Mouse (Mus musculus) spleen, postnatal 4 days (tissue): ENCODE results near the gene Pqlc3.

Experiments
- DNase-seq, 2 experiments: peaks; one replicate each; pipeline ENCODE4 v3.0.0; 2022; ENCODE audit warnings: low spot score in 2 of 2

The Pqlc3 gene

DNA sequence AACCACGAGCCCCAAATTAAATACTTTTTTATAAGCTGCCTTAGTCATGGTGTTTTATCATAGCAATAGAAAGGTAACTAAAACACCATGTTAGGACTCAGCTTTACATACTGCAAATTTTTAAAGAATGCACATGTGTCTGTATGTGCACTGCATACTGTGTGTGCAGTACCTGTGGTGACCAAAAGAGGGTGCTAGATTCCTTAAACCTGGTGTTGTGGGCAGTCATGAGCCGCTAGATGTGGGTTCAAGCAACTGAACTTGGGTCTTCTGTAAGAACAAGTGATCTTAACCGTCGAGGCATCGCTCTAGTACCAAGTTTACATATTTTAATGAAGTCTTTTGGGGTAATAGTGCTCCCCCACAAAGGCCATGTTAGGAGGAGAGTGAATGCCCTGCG is 9.3 kb upstream of the Pqlc3 start:
- DNase-seq: no peak

DNA sequence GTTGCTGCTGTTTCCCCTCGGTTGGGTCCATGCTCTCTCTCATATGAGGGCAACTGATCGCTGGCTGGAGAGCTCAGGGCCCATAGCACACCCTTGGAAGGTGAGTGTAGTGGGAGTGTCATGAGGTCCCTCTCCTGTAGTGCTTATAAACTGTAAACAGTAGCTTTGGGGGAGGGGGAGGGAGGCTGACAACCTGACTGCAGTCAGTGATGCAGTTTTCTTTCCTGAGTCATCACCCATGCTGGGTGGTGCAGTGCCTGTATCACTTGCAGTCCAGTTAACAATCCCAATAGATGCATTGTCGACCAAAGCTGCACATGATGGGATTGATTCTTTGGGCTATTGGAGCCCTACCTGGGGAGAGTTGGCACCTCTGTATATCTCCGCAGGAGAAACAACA is 1.0 kb upstream of the Pqlc3 start:
- no peak for DNase-seq

DNA sequence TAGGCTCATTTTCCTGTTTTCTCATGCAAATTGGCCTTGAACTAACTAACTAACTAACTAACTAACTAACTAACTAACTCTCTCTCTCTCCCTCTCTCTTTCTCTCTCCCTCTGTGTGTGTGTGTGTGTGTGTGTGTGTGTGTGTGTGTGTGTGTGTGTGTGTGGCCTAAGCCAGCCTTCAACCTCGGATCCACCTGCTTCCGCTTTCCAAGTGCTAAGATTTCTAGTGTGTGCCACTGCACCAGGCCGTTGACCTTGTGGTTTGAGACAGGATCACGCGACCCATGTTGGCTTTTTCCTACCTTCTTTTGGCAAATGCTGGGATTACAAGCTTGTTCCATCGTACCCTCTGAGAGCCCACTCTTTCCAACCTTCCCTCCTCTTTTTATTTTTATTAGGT is 420 bp upstream of the Pqlc3 start:
- DNase-seq: no peak

- DNase-seq: no peak
Observed at GRCm38 (mm10) chr12:16999146-16999545, 1.1 kb downstream of the Pqlc3 start.

GRCm38 (mm10) chr12:16996886-16997462 is 3.2 kb downstream of the Pqlc3 start:
- no peak for DNase-seq

GRCm38 (mm10) chr12:16996281-16996680 is 3.9 kb downstream of the Pqlc3 start:
- no peak for DNase-seq

GRCm38 (mm10) chr12:16994291-16994690 is 5.9 kb downstream of the Pqlc3 start:
- no peak for DNase-seq

DNA sequence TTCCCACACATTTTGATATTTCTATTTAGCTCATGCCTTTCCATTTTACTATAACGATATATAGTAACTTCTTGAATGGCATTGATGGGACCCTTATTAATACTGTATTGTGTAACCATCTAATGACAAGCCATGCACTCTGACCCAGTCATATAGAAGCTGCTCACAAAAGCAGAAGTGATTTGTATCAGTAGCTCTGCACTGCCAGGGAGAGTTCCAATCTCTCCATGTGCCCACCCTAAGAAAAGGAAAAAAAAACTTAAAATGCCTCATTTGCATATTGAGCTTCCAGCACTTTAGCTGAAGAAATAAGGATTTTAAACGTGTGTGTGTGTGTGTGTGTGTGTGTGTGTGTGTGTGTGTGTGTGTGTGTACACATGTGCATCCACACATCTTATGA is 7.9 kb downstream of the Pqlc3 start:
- no peak for DNase-seq

DNA sequence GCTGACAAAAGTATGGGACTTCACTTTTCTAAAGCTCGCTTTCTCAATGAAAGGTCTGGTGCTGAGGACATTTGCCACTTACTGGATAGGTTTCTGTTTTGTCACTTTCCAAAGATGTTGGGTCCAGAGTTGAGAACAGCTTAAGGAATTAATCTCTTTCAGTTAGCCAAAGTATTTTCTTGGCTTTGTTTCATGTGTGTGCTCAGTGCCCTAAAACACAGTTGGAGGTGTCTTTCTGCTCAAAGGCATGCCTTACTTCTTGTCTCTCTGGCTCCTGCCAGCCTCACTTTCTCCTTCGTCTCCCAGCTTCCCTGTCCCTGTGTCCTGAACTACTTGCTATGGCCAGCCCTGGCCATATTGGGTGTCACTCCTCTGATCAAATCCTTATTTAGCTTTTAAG is 8.8 kb downstream of the Pqlc3 start:
- no peak for DNase-seq

DNA sequence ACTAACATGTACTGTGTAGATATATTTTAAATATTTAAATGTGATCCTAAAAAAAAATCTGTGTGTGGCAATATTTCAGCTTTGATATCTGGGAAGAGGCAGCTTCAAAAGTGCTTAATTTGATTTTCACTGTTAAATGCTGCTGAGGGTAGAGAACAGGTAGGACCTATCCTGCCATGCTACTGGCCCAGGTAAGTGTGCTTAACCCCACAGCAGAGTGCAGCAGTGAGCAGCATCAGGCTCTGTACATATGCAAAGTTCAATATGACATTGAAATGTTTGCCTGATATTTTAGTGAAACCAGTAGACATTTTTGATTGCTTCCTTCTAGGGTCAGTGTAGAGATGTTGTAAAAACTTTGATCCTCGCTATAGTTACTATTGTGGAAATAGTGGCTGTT is 14.4 kb downstream of the Pqlc3 start:
- DNase-seq: no peak

DNA sequence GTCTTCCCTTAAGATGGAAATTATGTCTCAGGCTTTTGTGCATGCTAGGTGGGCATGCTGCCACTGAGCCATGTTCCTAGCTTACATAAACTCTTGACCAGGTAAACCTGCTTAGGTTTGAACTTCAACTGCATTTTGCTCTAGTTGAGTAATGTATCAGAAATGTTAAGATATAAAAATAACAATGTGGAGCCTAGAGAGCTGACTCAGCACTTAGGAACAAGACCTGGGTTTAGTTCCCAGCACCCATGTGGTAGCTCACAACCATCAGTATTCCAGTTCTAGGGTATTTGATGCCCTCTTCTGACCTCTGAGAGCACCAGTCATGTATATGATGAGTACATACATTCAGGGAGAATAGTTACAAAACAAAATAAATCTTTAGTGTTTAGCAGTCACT is 23.1 kb downstream of the Pqlc3 start:
- no peak for DNase-seq

GRCm38 (mm10) chr12:16966811-16967210 is 33.4 kb downstream of the Pqlc3 start:
- no peak for DNase-seq

GRCm38 (mm10) chr12:16963354-16963753 is 36.9 kb downstream of the Pqlc3 start:
- no peak for DNase-seq

GRCm38 (mm10) chr12:16958851-16959250 is 41.4 kb downstream of the Pqlc3 start:
- DNase-seq: no peak

DNA sequence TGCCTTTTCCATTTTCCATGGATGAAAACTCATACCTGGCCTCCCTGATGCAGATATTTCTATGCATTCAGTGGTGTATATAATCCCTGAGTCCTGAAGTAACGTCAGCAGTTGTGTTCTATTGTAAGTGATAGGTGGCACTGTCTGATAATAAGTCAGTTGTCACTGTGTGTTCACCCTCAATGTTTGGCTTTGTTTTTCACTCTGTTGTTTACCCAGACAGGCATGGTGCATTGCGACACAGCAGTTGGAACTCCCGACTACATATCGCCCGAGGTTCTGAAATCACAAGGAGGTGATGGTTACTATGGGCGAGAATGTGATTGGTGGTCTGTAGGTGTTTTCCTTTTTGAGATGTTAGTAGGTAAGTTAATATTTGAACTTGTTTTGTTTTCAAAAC is 52.0 kb downstream of the Pqlc3 start:
- no peak for DNase-seq

- DNase-seq: no peak
Observed at GRCm38 (mm10) chr12:16941976-16942375, 58.2 kb downstream of the Pqlc3 start.
